Mouse (Mus musculus) spleen, adult 2 months (tissue): ENCODE measurements around the gene Pheta2.

ENCODE experiments used
- CTCF ChIP-seq: fragments of 200-500 bp; IDR thresholded peaks from 2 replicates; pipeline ENCODE4 v1.5.1; 2011; ENCODE audit warnings: mild to moderate bottlenecking, inconsistent platforms; ENCODE audit not compliant: insufficient read depth, insufficient read length, insufficient replicate concordance; ENCODE audit errors: extremely low read depth
- POLR2A ChIP-seq: fragments of 200-500 bp; IDR thresholded peaks from 2 replicates; pipeline ENCODE4 v1.6.1; 2011; ENCODE audit warnings: low read depth, low read length, inconsistent platforms

DNA sequence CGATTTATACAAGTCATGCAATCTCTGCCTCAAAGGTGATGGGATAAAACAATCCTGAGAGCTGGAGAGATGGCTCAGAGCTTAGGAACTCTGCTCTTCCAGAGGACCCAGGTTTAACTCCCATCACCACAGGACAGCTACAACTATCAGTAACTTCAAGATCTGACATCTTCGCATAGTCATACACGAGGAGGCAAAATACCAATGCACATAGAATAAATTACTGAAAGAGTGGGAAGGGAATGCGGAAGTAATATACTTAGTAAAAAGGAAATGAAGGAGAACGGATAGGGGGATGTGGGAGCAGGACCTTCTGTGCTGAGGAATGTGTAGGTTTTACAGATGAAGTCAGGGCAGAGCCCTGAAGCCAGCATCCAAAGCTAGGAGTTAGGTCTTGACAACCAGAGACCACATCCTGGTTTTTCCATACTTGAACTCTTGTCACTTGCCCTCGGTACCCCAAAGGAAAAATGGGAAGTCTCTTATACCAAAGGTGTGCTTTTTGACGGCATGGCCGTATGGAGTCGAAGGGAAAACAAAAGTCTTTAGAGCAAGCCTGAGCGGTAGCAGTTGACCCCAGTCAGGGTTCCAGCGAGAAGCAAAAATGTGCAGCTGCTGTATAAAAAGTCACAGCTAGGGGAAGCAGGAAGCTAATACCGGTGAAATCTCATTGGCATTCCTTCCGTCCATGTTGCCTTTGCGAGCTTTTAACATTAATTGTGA lies 8.0 kb downstream of the Pheta2 start:
- TF ChIP-seq CTCF (no peak), POLR2A (no peak)
